Mouse (Mus musculus): ENCODE measurements at regions not wholly inside any gene's neighbourhood (a gene's known extent, or its start where the extent isn't known, plus 50 kb on each side); places are given as distances from the start of the nearest gene placed in this dataset.

GRCm38 (mm10) chr1:142605224-142605623, 1035.2 kb upstream of the B3galt2 start:
- Histone ChIP-seq H3K4me3 (ENCODE audit: low read depth, low read length) (no peak overlapping the region), H3K4me2 (replicated peaks; ENCODE audit: low read depth, low read length) (no peak overlapping the region), H3K9ac (replicated peaks; ENCODE audit: low read depth, low read length) (no peak overlapping the region), H3K27ac (ENCODE audit: low read length) (no peak overlapping the region), H3K27me3 (ENCODE audit: control insufficient read depth, insufficient read depth, low read length) (no peaks in the 10 kb centered on the region), H3K9me3 (ENCODE audit: control insufficient read depth, low read depth, low read length) (no peaks in the 10 kb centered on the region), H3K36me3 (ENCODE audit: control insufficient read depth, insufficient read depth, low read length) (no peaks in the 10 kb centered on the region), H3K4me1 (ENCODE audit: control insufficient read depth, insufficient read depth, low read length) (no peaks in the 10 kb centered on the region)
- ATAC-seq (ENCODE audit: insufficient number of reproducible peaks, insufficient read depth, low FRiP score, low read depth) = no peak
- WGBS = 60% methylated on average over 2 of the region's 2 CpGs

DNA sequence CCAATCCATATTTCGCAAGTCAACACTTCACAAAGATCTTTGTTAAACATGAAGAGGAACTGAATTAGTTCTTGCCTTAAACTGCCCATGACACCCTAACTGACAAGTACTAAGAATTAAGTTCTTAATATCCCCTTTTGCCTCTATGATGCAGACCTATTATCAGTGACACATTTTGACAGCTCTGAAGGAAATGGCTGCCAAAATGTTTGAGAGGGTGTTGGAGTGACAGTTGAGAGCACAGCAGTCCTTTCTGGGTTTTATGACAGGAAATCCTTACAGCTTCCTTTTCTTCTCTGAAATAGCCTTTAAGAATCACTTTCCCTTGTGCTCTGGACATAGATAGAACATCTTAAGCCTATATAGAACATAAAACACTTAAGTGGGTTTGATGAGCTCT, 1034.4 kb upstream of the B3galt2 start:
- ATAC-seq (ENCODE audit: insufficient number of reproducible peaks, insufficient read depth, low FRiP score, low read depth) = no peak
- no peak overlapping the region for H3K4me2 ChIP-seq (replicated peaks; ENCODE audit: low read depth, low read length)
- H3K4me1 ChIP-seq (ENCODE audit: control insufficient read depth, insufficient read depth, low read length) = no peaks in the 10 kb centered on the region
- H3K4me3 ChIP-seq (ENCODE audit: low read depth, low read length) = no peak overlapping the region
- no peaks in the 10 kb centered on the region for H3K27me3 ChIP-seq (ENCODE audit: control insufficient read depth, insufficient read depth, low read length)
- H3K27ac ChIP-seq (ENCODE audit: low read length) = no peak overlapping the region
- no peak overlapping the region for H3K9ac ChIP-seq (replicated peaks; ENCODE audit: low read depth, low read length)
- no peaks in the 10 kb centered on the region for H3K36me3 ChIP-seq (ENCODE audit: control insufficient read depth, insufficient read depth, low read length)
- 94% methylated on average over 1 of the region's 1 CpGs for WGBS
- H3K9me3 ChIP-seq (ENCODE audit: control insufficient read depth, low read depth, low read length) = no peaks in the 10 kb centered on the region

DNA sequence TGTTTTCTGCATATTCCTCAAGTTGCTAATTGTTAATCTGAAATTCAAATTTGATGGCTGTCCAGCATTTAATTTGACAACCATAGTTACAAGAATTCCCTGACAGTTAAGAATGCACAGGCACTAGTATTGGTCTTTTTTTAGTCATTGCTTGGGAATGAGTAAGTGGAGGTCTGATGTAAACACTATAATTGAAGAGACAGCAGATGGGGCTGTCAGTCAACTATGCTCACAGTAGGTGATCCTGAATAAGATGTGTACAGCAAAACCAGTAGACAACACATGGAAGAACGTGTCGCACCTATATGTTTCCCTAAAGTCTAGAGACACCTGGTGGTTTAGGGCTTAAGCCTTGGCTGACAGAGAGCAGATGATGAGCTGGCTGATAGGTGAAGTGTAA, 1019.0 kb upstream of the B3galt2 start:
- Histone ChIP-seq H3K4me2 (replicated peaks; ENCODE audit: low read depth, low read length) (no peak overlapping the region), H3K9ac (replicated peaks; ENCODE audit: low read depth, low read length) (no peak overlapping the region), H3K36me3 (ENCODE audit: control insufficient read depth, insufficient read depth, low read length) (no peaks in the 10 kb centered on the region), H3K4me1 (ENCODE audit: control insufficient read depth, insufficient read depth, low read length) (no peaks in the 10 kb centered on the region), H3K4me3 (ENCODE audit: low read depth, low read length) (no peak overlapping the region), H3K27me3 (ENCODE audit: control insufficient read depth, insufficient read depth, low read length) (no peaks in the 10 kb centered on the region), H3K9me3 (ENCODE audit: control insufficient read depth, low read depth, low read length) (no peaks in the 10 kb centered on the region), H3K27ac (ENCODE audit: low read length) (no peak overlapping the region)
- no peak for ATAC-seq (ENCODE audit: insufficient number of reproducible peaks, insufficient read depth, low FRiP score, low read depth)
- WGBS = 90% methylated on average over 2 of the region's 2 CpGs

- Histone ChIP-seq H3K9me3 (ENCODE audit: control insufficient read depth, low read depth, low read length) (no peaks in the 10 kb centered on the region), H3K4me2 (replicated peaks; ENCODE audit: low read depth, low read length) (no peak overlapping the region)
- WGBS = 64% methylated on average over 4 of the region's 4 CpGs
Measured at GRCm38 (mm10) chr1:142624303-142624702, 1016.2 kb upstream of the B3galt2 start.

GRCm38 (mm10) chr1:142655289-142655688, 985.2 kb upstream of the B3galt2 start:
- H3K36me3 ChIP-seq (ENCODE audit: control insufficient read depth, insufficient read depth, low read length) = no peaks in the 10 kb centered on the region
- 91% methylated on average over 2 of the region's 2 CpGs for WGBS
- no peaks in the 10 kb centered on the region for H3K4me1 ChIP-seq (ENCODE audit: control insufficient read depth, insufficient read depth, low read length)
- ATAC-seq (ENCODE audit: insufficient number of reproducible peaks, insufficient read depth, low FRiP score, low read depth) = no peak
- H3K9me3 ChIP-seq (ENCODE audit: control insufficient read depth, low read depth, low read length) = no peaks in the 10 kb centered on the region
- H3K9ac ChIP-seq (replicated peaks; ENCODE audit: low read depth, low read length) = no peak overlapping the region
- no peak overlapping the region for H3K4me2 ChIP-seq (replicated peaks; ENCODE audit: low read depth, low read length)
- H3K27me3 ChIP-seq (ENCODE audit: control insufficient read depth, insufficient read depth, low read length) = no peaks in the 10 kb centered on the region
- H3K27ac ChIP-seq (ENCODE audit: low read length) = no peak overlapping the region
- no peak overlapping the region for H3K4me3 ChIP-seq (ENCODE audit: low read depth, low read length)

More at GRCm38 (mm10) chr1:142624303-142624702, 1016.2 kb upstream of the B3galt2 start:
- H3K36me3 ChIP-seq (ENCODE audit: control insufficient read depth, insufficient read depth, low read length) = no peaks in the 10 kb centered on the region
- H3K27me3 ChIP-seq (ENCODE audit: control insufficient read depth, insufficient read depth, low read length) = no peaks in the 10 kb centered on the region
- no peak overlapping the region for H3K27ac ChIP-seq (ENCODE audit: low read length)
- H3K4me1 ChIP-seq (ENCODE audit: control insufficient read depth, insufficient read depth, low read length) = no peaks in the 10 kb centered on the region
- ATAC-seq (ENCODE audit: insufficient number of reproducible peaks, insufficient read depth, low FRiP score, low read depth) = no peak
- no peak overlapping the region for H3K9ac ChIP-seq (replicated peaks; ENCODE audit: low read depth, low read length)
- H3K4me3 ChIP-seq (ENCODE audit: low read depth, low read length) = no peak overlapping the region

- Histone ChIP-seq H3K4me2 (replicated peaks; ENCODE audit: low read depth, low read length) (no peak overlapping the region), H3K4me1 (ENCODE audit: control insufficient read depth, insufficient read depth, low read length) (no peaks in the 10 kb centered on the region), H3K4me3 (ENCODE audit: low read depth, low read length) (no peak overlapping the region), H3K9ac (replicated peaks; ENCODE audit: low read depth, low read length) (no peak overlapping the region), H3K27me3 (ENCODE audit: control insufficient read depth, insufficient read depth, low read length) (no peaks in the 10 kb centered on the region), H3K27ac (ENCODE audit: low read length) (no peak overlapping the region), H3K9me3 (ENCODE audit: control insufficient read depth, low read depth, low read length) (no peaks in the 10 kb centered on the region), H3K36me3 (ENCODE audit: control insufficient read depth, insufficient read depth, low read length) (no peaks in the 10 kb centered on the region)
- 80% methylated on average over 4 of the region's 4 CpGs for WGBS
- ATAC-seq (ENCODE audit: insufficient number of reproducible peaks, insufficient read depth, low FRiP score, low read depth) = no peak
Measured at GRCm38 (mm10) chr1:142665262-142665661, 975.2 kb upstream of the B3galt2 start.

- H3K4me3 ChIP-seq (ENCODE audit: low read depth, low read length) = no peak overlapping the region
- no peak overlapping the region for H3K27ac ChIP-seq (ENCODE audit: low read length)
- WGBS = 65% methylated on average over 3 of the region's 3 CpGs
- H3K9ac ChIP-seq (replicated peaks; ENCODE audit: low read depth, low read length) = no peak overlapping the region
- no peaks in the 10 kb centered on the region for H3K9me3 ChIP-seq (ENCODE audit: control insufficient read depth, low read depth, low read length)
- no peaks in the 10 kb centered on the region for H3K27me3 ChIP-seq (ENCODE audit: control insufficient read depth, insufficient read depth, low read length)
- no peaks in the 10 kb centered on the region for H3K4me1 ChIP-seq (ENCODE audit: control insufficient read depth, insufficient read depth, low read length)
- ATAC-seq (ENCODE audit: insufficient number of reproducible peaks, insufficient read depth, low FRiP score, low read depth) = no peak
- H3K36me3 ChIP-seq (ENCODE audit: control insufficient read depth, insufficient read depth, low read length) = no peaks in the 10 kb centered on the region
- no peak overlapping the region for H3K4me2 ChIP-seq (replicated peaks; ENCODE audit: low read depth, low read length)
Measured at GRCm38 (mm10) chr1:142679917-142680316, 960.5 kb upstream of the B3galt2 start.

DNA sequence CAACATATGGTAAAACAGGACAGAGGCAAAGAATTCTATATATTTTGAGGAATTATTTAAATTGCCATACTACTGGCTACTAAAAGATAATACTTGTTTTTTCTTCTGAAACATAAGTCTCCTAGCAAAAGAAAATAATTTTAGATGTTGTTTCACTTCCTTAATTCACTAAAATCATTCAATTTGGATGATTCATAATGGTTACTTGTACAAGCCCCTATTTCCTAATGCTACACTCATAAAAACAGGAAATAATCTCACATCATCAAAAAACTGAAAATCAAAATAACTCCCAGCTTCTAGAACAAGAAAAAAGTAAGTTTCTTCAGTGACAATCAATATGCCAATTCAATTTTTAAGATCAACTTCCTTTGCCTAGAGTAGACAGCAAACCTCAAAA, 951.6 kb upstream of the B3galt2 start:
- Histone ChIP-seq H3K27me3 (ENCODE audit: control insufficient read depth, insufficient read depth, low read length) (no peaks in the 10 kb centered on the region), H3K27ac (ENCODE audit: low read length) (no peak overlapping the region), H3K36me3 (ENCODE audit: control insufficient read depth, insufficient read depth, low read length) (no peaks in the 10 kb centered on the region), H3K9me3 (ENCODE audit: control insufficient read depth, low read depth, low read length) (no peaks in the 10 kb centered on the region), H3K9ac (replicated peaks; ENCODE audit: low read depth, low read length) (no peak overlapping the region), H3K4me2 (replicated peaks; ENCODE audit: low read depth, low read length) (no peak overlapping the region), H3K4me3 (ENCODE audit: low read depth, low read length) (no peak overlapping the region), H3K4me1 (ENCODE audit: control insufficient read depth, insufficient read depth, low read length) (no peaks in the 10 kb centered on the region)
- ATAC-seq (ENCODE audit: insufficient number of reproducible peaks, insufficient read depth, low FRiP score, low read depth) = no peak

- no peak overlapping the region for H3K9ac ChIP-seq (replicated peaks; ENCODE audit: low read depth, low read length)
- WGBS = 45% methylated on average over 1 of the region's 1 CpGs
- H3K27ac ChIP-seq (ENCODE audit: low read length) = no peak overlapping the region
Measured at GRCm38 (mm10) chr1:142695179-142695578, 945.3 kb upstream of the B3galt2 start.

More at GRCm38 (mm10) chr1:142695179-142695578, 945.3 kb upstream of the B3galt2 start:
- Histone ChIP-seq H3K4me3 (ENCODE audit: low read depth, low read length) (no peak overlapping the region), H3K9me3 (ENCODE audit: control insufficient read depth, low read depth, low read length) (no peaks in the 10 kb centered on the region), H3K4me1 (ENCODE audit: control insufficient read depth, insufficient read depth, low read length) (no peaks in the 10 kb centered on the region), H3K36me3 (ENCODE audit: control insufficient read depth, insufficient read depth, low read length) (no peaks in the 10 kb centered on the region), H3K27me3 (ENCODE audit: control insufficient read depth, insufficient read depth, low read length) (no peaks in the 10 kb centered on the region), H3K4me2 (replicated peaks; ENCODE audit: low read depth, low read length) (no peak overlapping the region)
- no peak for ATAC-seq (ENCODE audit: insufficient number of reproducible peaks, insufficient read depth, low FRiP score, low read depth)

Data from stomach, embryonic 14.5 days (tissue).